Mouse (Mus musculus): ENCODE measurements at regions not wholly inside any gene's neighbourhood (a gene's known extent, or its start where the extent isn't known, plus 50 kb on each side); places are given as distances from the start of the nearest gene placed in this dataset.

- Histone ChIP-seq H3K9me3 (no peaks in the 10 kb centered on the region), H3K9ac (no peak overlapping the region), H3K4me1 (no peaks in the 10 kb centered on the region), H3K4me3 (no peak overlapping the region), H3K36me3 (no peaks in the 10 kb centered on the region), H3K4me2 (replicated peaks) (no peak overlapping the region), H3K27ac (no peak overlapping the region), H3K27me3 (no peaks in the 10 kb centered on the region)
- 86% methylated on average over 3 of the region's 3 CpGs for WGBS
- no peak for ATAC-seq (ENCODE audit: insufficient number of reproducible peaks, insufficient read depth, low FRiP score, low TSS enrichment)
Measured at GRCm38 (mm10) chr6:50713297-50713696, 59.1 kb upstream of the Npvf start.

- no peak for ATAC-seq (ENCODE audit: insufficient number of reproducible peaks, insufficient read depth, low FRiP score, low TSS enrichment)
- Histone ChIP-seq H3K9ac (no peak overlapping the region), H3K9me3 (no peaks in the 10 kb centered on the region), H3K27me3 (no peaks in the 10 kb centered on the region), H3K27ac (peak overlapping the region; percentile 30; the same call in 1 of the 2 replicates), H3K4me3 (no peak overlapping the region), H3K4me2 (replicated peaks) (no peak overlapping the region), H3K4me1 (peaks cover 8% of the 10 kb centered on the region; the same call in 1 of the 2 replicates), H3K36me3 (no peaks in the 10 kb centered on the region)
- WGBS: 21% methylated on average over 4 of the region's 4 CpGs
Measured at GRCm38 (mm10) chr6:50718631-50719030, 64.4 kb upstream of the Npvf start.

GRCm38 (mm10) chr6:50720346-50720745 is 66.1 kb upstream of the Npvf start:
- ATAC-seq (ENCODE audit: insufficient number of reproducible peaks, insufficient read depth, low FRiP score, low TSS enrichment): no peak
- Histone ChIP-seq H3K36me3 (no peaks in the 10 kb centered on the region), H3K27ac (no peak overlapping the region), H3K4me2 (replicated peaks) (no peak overlapping the region), H3K9me3 (no peaks in the 10 kb centered on the region), H3K9ac (no peak overlapping the region), H3K27me3 (no peaks in the 10 kb centered on the region), H3K4me1 (peaks cover 8% of the 10 kb centered on the region; the same call in 1 of the 2 replicates), H3K4me3 (no peak overlapping the region)
- WGBS: 66% methylated on average over 4 of the region's 4 CpGs

GRCm38 (mm10) chr6:50725640-50726039 is 71.4 kb upstream of the Npvf start:
- H3K9me3 ChIP-seq: no peaks in the 10 kb centered on the region
- no peak overlapping the region for H3K9ac ChIP-seq
- no peak overlapping the region for H3K4me3 ChIP-seq
- WGBS: 82% methylated on average over 3 of the region's 3 CpGs
- H3K27ac ChIP-seq: no peak overlapping the region
- no peaks in the 10 kb centered on the region for H3K36me3 ChIP-seq
- H3K4me2 ChIP-seq (replicated peaks): no peak overlapping the region
- H3K4me1 ChIP-seq: peaks cover 3% of the 10 kb centered on the region; the same call in 1 of the 2 replicates
- no peak for ATAC-seq (ENCODE audit: insufficient number of reproducible peaks, insufficient read depth, low FRiP score, low TSS enrichment)
- no peaks in the 10 kb centered on the region for H3K27me3 ChIP-seq

GRCm38 (mm10) chr6:50726166-50726591 is 71.9 kb upstream of the Npvf start:
- H3K9ac ChIP-seq: no peak overlapping the region
- H3K4me1 ChIP-seq: peaks cover 3% of the 10 kb centered on the region; the same call in 1 of the 2 replicates
- H3K36me3 ChIP-seq: no peaks in the 10 kb centered on the region
- ATAC-seq (ENCODE audit: insufficient number of reproducible peaks, insufficient read depth, low FRiP score, low TSS enrichment): no peak
- no peak overlapping the region for H3K4me2 ChIP-seq (replicated peaks)
- no peak overlapping the region for H3K27ac ChIP-seq
- no peaks in the 10 kb centered on the region for H3K9me3 ChIP-seq
- WGBS: 56% methylated on average over 9 of the region's 9 CpGs
- H3K4me3 ChIP-seq: no peak overlapping the region
- no peaks in the 10 kb centered on the region for H3K27me3 ChIP-seq

- H3K27ac ChIP-seq: no peak overlapping the region
- no peak overlapping the region for H3K4me3 ChIP-seq
- H3K4me1 ChIP-seq: no peaks in the 10 kb centered on the region
- no peaks in the 10 kb centered on the region for H3K27me3 ChIP-seq
- 63% methylated on average over 14 of the region's 14 CpGs for WGBS
- no peaks in the 10 kb centered on the region for H3K36me3 ChIP-seq
- no peak for ATAC-seq (ENCODE audit: insufficient number of reproducible peaks, insufficient read depth, low FRiP score, low TSS enrichment)
- no peak overlapping the region for H3K4me2 ChIP-seq (replicated peaks)
- H3K9ac ChIP-seq: no peak overlapping the region
- no peaks in the 10 kb centered on the region for H3K9me3 ChIP-seq
Measured at GRCm38 (mm10) chr6:50730744-50731718, 76.8 kb upstream of the Npvf start.

- H3K9ac ChIP-seq: no peak overlapping the region
- 91% methylated on average over 2 of the region's 2 CpGs for WGBS
- H3K4me2 ChIP-seq (replicated peaks): no peak overlapping the region
Measured at GRCm38 (mm10) chr6:50734701-50735100, 80.5 kb upstream of the Npvf start.

GRCm38 (mm10) chr6:50735825-50736224 is 81.6 kb upstream of the Npvf start:
- no peaks in the 10 kb centered on the region for H3K36me3 ChIP-seq
- no peaks in the 10 kb centered on the region for H3K27me3 ChIP-seq
- H3K9me3 ChIP-seq: no peaks in the 10 kb centered on the region
- no peaks in the 10 kb centered on the region for H3K4me1 ChIP-seq
- no peak overlapping the region for H3K4me2 ChIP-seq (replicated peaks)
- no peak overlapping the region for H3K9ac ChIP-seq
- no peak overlapping the region for H3K4me3 ChIP-seq
- WGBS: 54% methylated on average over 2 of the region's 2 CpGs
- H3K27ac ChIP-seq: no peak overlapping the region
- ATAC-seq (ENCODE audit: insufficient number of reproducible peaks, insufficient read depth, low FRiP score, low TSS enrichment): no peak

More at GRCm38 (mm10) chr6:50734701-50735100, 80.5 kb upstream of the Npvf start:
- no peak overlapping the region for H3K27ac ChIP-seq
- H3K4me3 ChIP-seq: no peak overlapping the region
- H3K4me1 ChIP-seq: no peaks in the 10 kb centered on the region
- H3K9me3 ChIP-seq: no peaks in the 10 kb centered on the region
- H3K27me3 ChIP-seq: no peaks in the 10 kb centered on the region
- no peak for ATAC-seq (ENCODE audit: insufficient number of reproducible peaks, insufficient read depth, low FRiP score, low TSS enrichment)
- H3K36me3 ChIP-seq: no peaks in the 10 kb centered on the region

GRCm38 (mm10) chr6:50742009-50742408 is 87.8 kb upstream of the Npvf start:
- no peaks in the 10 kb centered on the region for H3K9me3 ChIP-seq
- no peaks in the 10 kb centered on the region for H3K4me1 ChIP-seq
- WGBS: 72% methylated on average over 4 of the region's 4 CpGs
- no peaks in the 10 kb centered on the region for H3K36me3 ChIP-seq
- H3K9ac ChIP-seq: no peak overlapping the region
- H3K4me2 ChIP-seq (replicated peaks): no peak overlapping the region
- no peak for ATAC-seq (ENCODE audit: insufficient number of reproducible peaks, insufficient read depth, low FRiP score, low TSS enrichment)
- H3K4me3 ChIP-seq: no peak overlapping the region
- H3K27ac ChIP-seq: no peak overlapping the region
- no peaks in the 10 kb centered on the region for H3K27me3 ChIP-seq

GRCm38 (mm10) chr6:50744462-50745166 is 90.4 kb upstream of the Npvf start:
- Histone ChIP-seq H3K9ac (no peak overlapping the region), H3K4me1 (no peaks in the 10 kb centered on the region), H3K4me3 (no peak overlapping the region), H3K27ac (no peak overlapping the region), H3K36me3 (no peaks in the 10 kb centered on the region), H3K9me3 (no peaks in the 10 kb centered on the region), H3K27me3 (no peaks in the 10 kb centered on the region), H3K4me2 (replicated peaks) (no peak overlapping the region)
- 65% methylated on average over 6 of the region's 6 CpGs for WGBS
- ATAC-seq (ENCODE audit: insufficient number of reproducible peaks, insufficient read depth, low FRiP score, low TSS enrichment): no peak

GRCm38 (mm10) chr6:50753151-50753550 is 98.9 kb upstream of the Npvf start:
- Histone ChIP-seq H3K4me3 (no peak overlapping the region), H3K9ac (no peak overlapping the region), H3K9me3 (no peaks in the 10 kb centered on the region), H3K36me3 (no peaks in the 10 kb centered on the region), H3K27ac (no peak overlapping the region), H3K27me3 (no peaks in the 10 kb centered on the region), H3K4me2 (replicated peaks) (no peak overlapping the region), H3K4me1 (no peaks in the 10 kb centered on the region)
- WGBS: 69% methylated on average over 7 of the region's 7 CpGs
- ATAC-seq (ENCODE audit: insufficient number of reproducible peaks, insufficient read depth, low FRiP score, low TSS enrichment): no peak

GRCm38 (mm10) chr6:50754786-50755185 is 100.5 kb upstream of the Npvf start:
- WGBS: 91% methylated on average over 12 of the region's 12 CpGs
- no peak for ATAC-seq (ENCODE audit: insufficient number of reproducible peaks, insufficient read depth, low FRiP score, low TSS enrichment)
- Histone ChIP-seq H3K27me3 (no peaks in the 10 kb centered on the region), H3K4me3 (no peak overlapping the region), H3K36me3 (no peaks in the 10 kb centered on the region), H3K9me3 (no peaks in the 10 kb centered on the region), H3K4me2 (replicated peaks) (no peak overlapping the region), H3K4me1 (no peaks in the 10 kb centered on the region), H3K27ac (no peak overlapping the region), H3K9ac (no peak overlapping the region)
